Mouse (Mus musculus): ENCODE data around the gene Gm10439.
"Not testable (repeated sequence)": the region's sequence is repeated elsewhere in the genome, so short reads cannot be mapped to it uniquely, and the experiment has no call there.

Gm10439 gene

DNA sequence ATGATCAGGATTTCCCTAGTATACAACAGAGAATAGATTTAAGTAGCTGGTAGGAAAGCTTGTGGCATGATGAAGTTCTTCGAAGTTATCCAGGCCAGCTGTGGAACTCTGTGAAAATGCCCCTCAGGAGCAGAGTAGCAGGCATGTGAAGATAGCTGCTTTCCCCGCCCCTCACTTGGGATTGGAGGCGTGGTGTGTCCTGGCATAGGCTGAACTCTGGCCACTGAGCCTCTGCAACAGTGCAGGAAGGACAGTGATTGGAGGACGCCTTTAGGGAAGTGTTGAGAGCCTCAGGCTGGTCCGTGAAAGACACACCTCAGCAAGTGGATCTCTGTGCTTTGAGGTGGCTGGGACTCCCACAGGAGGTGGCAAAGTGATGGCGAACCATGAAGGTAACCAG lies at the start of gene Gm10439:
Gene Gm10439, plus strand, starts transcription at position 301 of the 400 bp plus-strand sequence.
- in situ Hi-C loops (cut with MboI; ENCODE audit: low sequenced_read_pairs) = not testable (repeated sequence)
